Mouse (Mus musculus) myocyte (in vitro differentiated cells): ENCODE measurements around the gene Msrb1.

Source experiments
- CEBPB ChIP-seq: IDR thresholded peaks from 2 replicates; pipeline ENCODE4 v1.6.1; 2011; ENCODE audit warnings: mild to moderate bottlenecking, moderate library complexity; ENCODE audit not compliant: poor library complexity, insufficient read depth, severe bottlenecking
- E2F4 ChIP-seq: IDR thresholded peaks from one replicate; pipeline ENCODE4 v1.6.1; 2011; ENCODE audit warnings: mild to moderate bottlenecking, control low read depth, moderate library complexity; ENCODE audit not compliant: insufficient read depth
- MAX ChIP-seq: IDR thresholded peaks from one replicate; pipeline ENCODE4 v1.6.1; 2011; ENCODE audit warnings: low read depth, mild to moderate bottlenecking, control low read depth
- MYOD1 ChIP-seq, 3 experiments: IDR thresholded peaks; one replicate each; pipeline ENCODE4 v1.6.1; 2011; ENCODE audit warnings: control low read depth in 2 of 3, low read depth in 2 of 3, mild to moderate bottlenecking in 2 of 3, moderate library complexity in 1 of 3; ENCODE audit not compliant: insufficient read length in 2 of 3, control insufficient read depth in 1 of 3
- MYOG ChIP-seq, 3 experiments: IDR thresholded peaks; one replicate each; pipeline ENCODE4 v1.6.1; 2011; ENCODE audit warnings: control low read depth in 2 of 3, low read depth in 2 of 3, mild to moderate bottlenecking in 2 of 3; ENCODE audit not compliant: insufficient read length in 2 of 3, control insufficient read depth in 1 of 3, insufficient read depth in 1 of 3
- POLR2A ChIP-seq: IDR thresholded peaks from one replicate; pipeline ENCODE4 v1.6.1; 2011; ENCODE audit warnings: low read depth, mild to moderate bottlenecking, control low read depth, moderate library complexity; ENCODE audit not compliant: insufficient read length
- POLR2AphosphoS2 ChIP-seq: IDR thresholded peaks from one replicate; pipeline ENCODE4 v1.6.1; 2011; ENCODE audit warnings: low read depth, control low read depth; ENCODE audit not compliant: insufficient read length
- SRF ChIP-seq: IDR thresholded peaks from one replicate; pipeline ENCODE4 v1.6.1; 2011; ENCODE audit warnings: low read depth; ENCODE audit not compliant: control insufficient read depth, insufficient read length
- TCF12 ChIP-seq: IDR thresholded peaks from one replicate; pipeline ENCODE4 v1.6.1; 2011; ENCODE audit warnings: mild to moderate bottlenecking, control low read depth; ENCODE audit not compliant: poor library complexity, insufficient read depth, severe bottlenecking
- TCF3 ChIP-seq: IDR thresholded peaks from one replicate; pipeline ENCODE4 v1.6.1; 2011; ENCODE audit warnings: low read depth, control low read depth; ENCODE audit not compliant: insufficient read length
- USF1 ChIP-seq: IDR thresholded peaks from one replicate; pipeline ENCODE4 v1.6.1; 2011; ENCODE audit warnings: low read depth, mild to moderate bottlenecking, control low read depth, moderate library complexity

DNA sequence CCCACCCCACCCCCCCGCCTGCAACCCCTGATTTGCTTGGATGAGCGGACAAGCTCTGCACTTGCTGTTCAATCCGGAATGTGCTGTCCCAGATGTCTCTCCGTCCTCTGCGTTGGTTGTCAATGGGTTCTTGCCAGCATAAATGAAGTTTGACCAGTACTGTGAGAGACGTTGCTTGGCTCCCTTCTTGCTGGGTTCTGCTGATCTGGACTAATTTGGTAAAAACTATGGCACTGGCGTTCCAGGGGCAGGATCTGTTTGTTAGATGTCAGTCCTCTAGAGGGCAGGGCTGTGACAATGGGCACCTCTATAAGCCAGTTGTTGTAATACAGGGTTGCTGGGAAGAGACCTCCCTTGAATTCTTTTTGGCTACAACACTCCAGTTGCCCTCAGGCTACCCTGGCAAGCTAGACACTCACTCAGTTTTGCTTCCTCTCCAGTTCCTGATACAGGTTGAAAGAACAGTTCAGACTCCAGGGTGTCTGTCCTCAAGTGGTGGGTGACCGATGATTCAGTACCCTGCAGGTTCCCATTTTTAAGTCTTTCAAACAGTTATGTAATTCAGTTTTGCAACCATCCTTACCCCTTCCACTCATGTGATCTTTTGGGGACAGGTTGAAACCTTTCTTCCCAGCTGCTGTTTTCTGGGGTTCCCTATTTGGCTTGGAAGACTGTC is 831 bp downstream of the Msrb1 start:
- TF ChIP-seq USF1, result no peak
- no peak for TF ChIP-seq POLR2A
- TF ChIP-seq MYOD1 (IDR thresholded peaks at IDR 0.05; ENCODE audit: control insufficient read depth in 1 of 3, insufficient read length in 2 of 3, low read depth in 2 of 3), result no peak
- no peak for TF ChIP-seq CEBPB
- no peak for TF ChIP-seq MAX
- TF ChIP-seq TCF12, result no peak
- TF ChIP-seq SRF, result no peak
- no peak for TF ChIP-seq POLR2AphosphoS2
- TF ChIP-seq MYOG (IDR thresholded peaks at IDR 0.05; ENCODE audit: control insufficient read depth in 1 of 3, insufficient read depth in 1 of 3, insufficient read length in 2 of 3, low read depth in 2 of 3), result no peak
- TF ChIP-seq TCF3, result no peak
- TF ChIP-seq E2F4, result no peak
